Mouse (Mus musculus) forebrain, embryonic 15.5 days (tissue): ENCODE measurements around the gene Krt72. TPM values are rescaled to one million over a fixed set of nuclear protein-coding genes. Genes with fewer than 3 reads are reported as not detected.

Experiments used
- ATAC-seq: fragments of 200-750 bp; cut with Nextera tagmentation; replicated peaks from 2 replicates; pipeline ENCODE4 v1.8.0; 2017; ENCODE audit warnings: mild to moderate bottlenecking, moderate TSS enrichment, moderate library complexity
- H3K27ac ChIP-seq: fragments of 300-500 bp; sonication (generic); replicated peaks from 2 replicates; pipeline ENCODE4 v1.5.1; 2015; ENCODE audit warnings: mild to moderate bottlenecking, inconsistent platforms
- H3K27me3 ChIP-seq: fragments of 300-500 bp; sonication (generic); 2 replicates; pipeline ENCODE4 v1.6.1; 2015; ENCODE audit warnings: inconsistent platforms
- H3K36me3 ChIP-seq: fragments of 300-500 bp; sonication (generic); 2 replicates; pipeline ENCODE4 v1.6.1; 2015; ENCODE audit warnings: mild to moderate bottlenecking, inconsistent platforms
- H3K4me1 ChIP-seq: fragments of 300-500 bp; sonication (generic); 2 replicates; pipeline ENCODE4 v1.6.1; 2015; ENCODE audit warnings: inconsistent platforms
- H3K4me2 ChIP-seq: fragments of 300-500 bp; sonication (generic); replicated peaks from 2 replicates; pipeline ENCODE4 v1.6.1; 2015; ENCODE audit warnings: mild to moderate bottlenecking, inconsistent platforms
- H3K4me3 ChIP-seq: fragments of 300-500 bp; sonication (generic); 2 replicates; pipeline ENCODE4 v1.5.1; 2015; ENCODE audit warnings: mild to moderate bottlenecking, inconsistent platforms
- H3K9ac ChIP-seq: fragments of 300-500 bp; sonication (generic); replicated peaks from 2 replicates; pipeline ENCODE4 v1.6.1; 2015; ENCODE audit warnings: mild to moderate bottlenecking, inconsistent platforms
- H3K9me3 ChIP-seq: fragments of 300-500 bp; sonication (generic); 2 replicates; pipeline ENCODE4 v1.6.1; 2016; ENCODE audit warnings: inconsistent platforms
- WGBS: fragments of 180-500 bp; shearing (Covaris S2); methylation state at CpG from one replicate; pipeline ENCODE4 v1.1.7; 2015; ENCODE audit warnings: mixed read lengths; 5-methylcytosine and 5-hydroxymethylcytosine counted together
- polyA plus RNA-seq: library from polyadenylated mRNA; unstranded; fragments of >200 nt; fragmentation: Nextera tagmentation; extraction: Ambion mirVana; gene quantifications from 2 replicates; pipeline ENCODE4 v1.2.1, GENCODE M21; 2015

The Krt72 gene
- polyA plus RNA-seq, 1 experiment from 2014 or later, result not detected

DNA sequence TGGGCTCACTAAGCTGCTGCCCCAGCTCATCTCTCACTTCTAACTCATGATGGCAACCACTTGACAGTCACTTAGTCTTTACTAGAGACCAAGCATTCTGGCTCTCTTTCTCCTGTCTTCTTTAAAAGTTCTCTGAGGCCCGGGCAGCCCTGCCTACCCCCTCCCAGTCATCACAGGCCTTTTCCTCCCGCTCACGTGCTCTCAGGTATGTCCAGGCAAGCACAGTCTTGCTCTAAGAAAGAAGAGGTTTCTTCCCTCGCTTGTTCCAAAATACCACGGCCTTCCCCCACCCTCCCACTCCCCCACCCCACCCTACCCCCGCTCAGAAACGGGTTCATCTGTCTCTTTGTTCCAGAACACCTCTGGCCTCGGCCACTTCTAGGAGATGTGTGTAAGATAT is 16.0 kb downstream of the Krt72 start:
- no peak overlapping the region for H3K9ac ChIP-seq
- WGBS, result 47% methylated on average over 8 of the region's 8 CpGs
- H3K27ac ChIP-seq, result no peak overlapping the region
- H3K9me3 ChIP-seq, result no peaks in the 10 kb centered on the region
- no peaks in the 10 kb centered on the region for H3K27me3 ChIP-seq
- H3K4me2 ChIP-seq, result no peak overlapping the region
- H3K4me3 ChIP-seq, result no peak overlapping the region
- no peak for ATAC-seq
- no peaks in the 10 kb centered on the region for H3K36me3 ChIP-seq
- peaks cover 3% of the 10 kb centered on the region; the same call in 1 of the 2 replicates for H3K4me1 ChIP-seq

DNA sequence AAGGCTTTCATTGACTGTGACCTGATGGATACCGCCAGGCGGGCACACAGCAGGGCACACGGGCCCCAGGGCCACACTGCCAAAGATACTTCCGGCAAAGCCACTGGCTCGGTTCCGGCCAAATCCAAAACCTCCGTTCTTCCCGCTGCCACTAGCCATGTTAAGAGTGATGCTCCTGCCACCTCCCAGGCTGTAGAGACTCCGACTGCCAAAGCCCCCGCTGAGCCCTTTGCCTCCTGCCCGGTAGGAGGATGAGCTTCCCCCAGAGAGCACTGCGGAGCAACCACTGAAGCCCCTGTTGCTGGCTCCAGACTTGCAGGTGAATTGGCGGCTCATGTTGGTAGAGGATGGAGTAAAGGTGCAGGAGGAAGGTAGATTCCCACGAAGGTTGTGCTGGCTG is 43.5 kb downstream of the Krt72 start, which contains the start of gene Krt71:
TSS of gene Krt71 (minus strand) at position 399 of the 400 bp plus-strand sequence.
- no peak for ATAC-seq
- H3K9ac ChIP-seq, result no peak within 1 kb of the TSS
- H3K27me3 ChIP-seq, result no peaks in the 10 kb centered on the region
- WGBS, result 63% methylated on average over 14 of the region's 14 CpGs
- no peak within 1 kb of the TSS for H3K4me2 ChIP-seq
- H3K9me3 ChIP-seq, result no peaks in the 10 kb centered on the region
- no peak within 1 kb of the TSS for H3K4me3 ChIP-seq
- no peak within 1 kb of the TSS for H3K27ac ChIP-seq
- no peaks in the 10 kb centered on the region for H3K36me3 ChIP-seq
- H3K4me1 ChIP-seq, result no peaks in the 10 kb centered on the region

DNA sequence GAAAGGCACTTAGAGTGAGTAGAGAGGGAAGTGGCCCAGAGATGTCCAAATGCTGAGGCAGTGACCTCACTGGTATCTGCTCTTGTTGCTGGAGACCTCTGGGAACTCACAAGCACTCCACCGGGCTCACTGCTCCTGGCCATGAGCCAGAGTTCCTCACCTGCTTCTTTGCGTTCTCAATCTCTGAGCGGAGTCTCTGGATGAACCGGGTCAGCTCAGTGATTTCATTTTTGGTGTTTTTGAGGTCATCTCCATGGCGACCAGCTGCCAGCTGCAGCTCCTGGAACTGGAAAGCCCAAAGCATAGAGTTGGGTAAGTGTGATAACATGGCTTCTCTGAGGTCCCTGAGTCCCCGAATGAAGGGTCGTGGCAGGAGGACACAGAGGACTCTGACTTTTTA is 48.5 kb downstream of the Krt72 start:
- 75% methylated on average over 7 of the region's 7 CpGs for WGBS
- no peaks in the 10 kb centered on the region for H3K27me3 ChIP-seq

DNA sequence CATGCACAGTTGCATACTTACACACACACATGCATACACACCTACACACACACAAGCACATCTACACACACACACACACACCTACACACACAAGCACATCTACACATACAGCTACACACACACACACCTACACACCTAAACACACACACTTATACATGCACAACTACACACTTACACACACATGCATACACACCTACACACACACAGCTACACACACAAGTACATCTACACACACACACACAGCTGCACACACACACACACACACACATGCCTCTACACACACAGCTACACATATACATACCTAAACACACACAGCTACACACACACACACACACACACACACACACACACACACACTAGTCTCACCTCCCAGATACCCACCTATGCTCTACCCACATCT is 55.6 kb downstream of the Krt72 start:
- Histone ChIP-seq H3K27me3 (no peaks in the 10 kb centered on the region), H3K36me3 (no peaks in the 10 kb centered on the region), H3K4me3 (no peak overlapping the region), H3K9ac (no peak overlapping the region), H3K4me2 (no peak overlapping the region), H3K9me3 (no peaks in the 10 kb centered on the region), H3K4me1 (no peaks in the 10 kb centered on the region), H3K27ac (no peak overlapping the region)
- ATAC-seq, result no peak

More for the DNA sequence above, 48.5 kb downstream of the Krt72 start:
- Histone ChIP-seq H3K9ac (no peak overlapping the region), H3K4me2 (no peak overlapping the region), H3K4me1 (no peaks in the 10 kb centered on the region), H3K36me3 (no peaks in the 10 kb centered on the region), H3K4me3 (no peak overlapping the region), H3K27ac (no peak overlapping the region), H3K9me3 (no peaks in the 10 kb centered on the region)
- no peak for ATAC-seq

Other genes with a start within 250 kb of the Krt72 start
- gene Krt82, start 235.8 kb downstream of the Krt72 start, polyA plus RNA-seq, result not detected in 2 replicates
- gene Krt90, start 223.5 kb downstream of the Krt72 start, polyA plus RNA-seq, result 0.09 TPM in 1 of 2 replicates, not detected in the other
- gene Krt75, start 212.6 kb downstream of the Krt72 start, polyA plus RNA-seq, result 0.08 TPM in 1 of 2 replicates, not detected in the other
- not detected in 2 replicates for gene Gm5414, start 158.3 kb downstream of the Krt72 start, polyA plus RNA-seq
- gene Gm5478, start 139.1 kb downstream of the Krt72 start, polyA plus RNA-seq, result not detected in 2 replicates
- not detected in 2 replicates for gene Krt6b, start 106.2 kb downstream of the Krt72 start, polyA plus RNA-seq
- not detected in 2 replicates for gene Krt6a, start 92.2 kb downstream of the Krt72 start, polyA plus RNA-seq
- 0.13 and 0.15 TPM in 2 replicates for gene Krt5, start 73.6 kb downstream of the Krt72 start, polyA plus RNA-seq
- not detected in 2 replicates for gene Krt71, start 43.4 kb downstream of the Krt72 start, polyA plus RNA-seq
- 0.43 and 1.1 TPM in 2 replicates for gene Krt73, start 15.9 kb upstream of the Krt72 start, polyA plus RNA-seq
- gene Krt2, start 31.7 kb upstream of the Krt72 start, polyA plus RNA-seq, result not detected in 2 replicates
- 8.4 and 8.6 TPM in 2 replicates for gene Krt1, start 64.3 kb upstream of the Krt72 start, polyA plus RNA-seq
- 0.47 and 1.2 TPM in 2 replicates for gene Krt77, start 83.2 kb upstream of the Krt72 start, polyA plus RNA-seq
- gene Krt76, start 106.5 kb upstream of the Krt72 start, polyA plus RNA-seq, result not detected in 2 replicates
- gene Krt4, start 138.3 kb upstream of the Krt72 start, polyA plus RNA-seq, result 0.08 TPM in 1 of 2 replicates, not detected in the other
- 0.10 and 0.23 TPM in 2 replicates for gene Krt79, start 153.9 kb upstream of the Krt72 start, polyA plus RNA-seq
- gene Krt78, start 167.8 kb upstream of the Krt72 start, polyA plus RNA-seq, result not detected in 2 replicates
- 1.9 and 3.9 TPM in 2 replicates for gene Krt8, start 218.0 kb upstream of the Krt72 start, polyA plus RNA-seq
- 3.5 and 7.6 TPM in 2 replicates for gene Krt18, start 241.7 kb upstream of the Krt72 start, polyA plus RNA-seq